Mouse (Mus musculus): ENCODE data around the gene Entpd1.

- TF ChIP-seq POLR2A (IDR thresholded peaks at IDR 0.05; ENCODE audit: borderline replicate concordance, control insufficient read depth, low read depth, low read length) (no peak), CTCF (IDR thresholded peaks at IDR 0.05; ENCODE audit: control insufficient read depth, insufficient read depth, low read length) (no peak)
Measured at GRCm38 (mm10) chr19:40760071-40760470, 147.9 kb downstream of the Entpd1 start.
